Mouse (Mus musculus): Measurements from ENCODE around the gene Ier5l.

The Ier5l gene

DNA sequence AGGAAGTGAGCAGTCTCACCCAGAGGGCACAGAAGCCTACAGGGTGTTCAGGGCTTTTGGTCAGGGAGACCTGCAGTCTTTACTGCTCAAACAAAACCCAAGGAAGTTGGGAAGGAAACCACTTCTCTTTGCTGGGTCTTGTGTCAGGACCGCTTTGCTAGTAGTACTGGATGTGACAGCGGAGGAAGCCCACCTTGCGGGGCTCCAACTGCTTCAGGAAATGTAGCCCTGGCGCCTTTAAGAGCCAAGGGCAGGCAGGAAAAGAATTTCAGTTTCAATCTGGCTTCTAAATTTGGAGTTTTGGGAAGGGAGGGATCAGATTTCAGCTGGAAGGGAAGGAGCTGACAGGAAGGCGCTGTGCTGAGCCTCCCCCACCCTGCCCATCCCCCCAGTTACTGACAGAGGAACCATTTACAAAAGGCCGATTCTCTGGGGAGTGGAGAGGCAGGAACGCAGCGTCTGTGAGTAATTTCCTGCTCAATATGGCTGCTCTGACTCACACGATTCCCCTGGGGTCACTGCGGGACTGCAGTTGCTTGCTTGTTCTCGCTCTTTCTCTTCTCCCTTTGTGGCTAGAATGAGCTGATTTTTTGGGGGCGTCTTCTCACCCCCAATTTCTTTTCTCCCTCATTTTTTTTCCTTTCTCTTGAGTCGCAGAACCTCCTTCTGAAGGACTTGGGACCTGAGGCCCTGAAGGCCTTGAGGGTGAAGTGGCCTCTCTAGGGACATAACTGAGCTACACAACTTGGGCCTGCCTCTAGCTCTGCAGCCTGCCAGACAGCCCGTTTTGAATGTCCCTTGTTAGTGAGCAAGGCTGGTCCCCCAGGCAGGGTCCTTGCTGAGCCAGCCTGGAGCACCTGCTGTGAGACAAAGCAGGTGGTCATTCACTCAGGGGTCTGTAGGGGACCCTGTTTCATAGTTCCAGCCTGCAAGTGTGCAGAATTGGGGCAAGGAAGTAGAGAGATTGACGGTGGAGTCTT is 32.2 kb downstream of the Ier5l start:
- in situ Hi-C loops (cut with MseI, MboI) = no loop called here

DNA sequence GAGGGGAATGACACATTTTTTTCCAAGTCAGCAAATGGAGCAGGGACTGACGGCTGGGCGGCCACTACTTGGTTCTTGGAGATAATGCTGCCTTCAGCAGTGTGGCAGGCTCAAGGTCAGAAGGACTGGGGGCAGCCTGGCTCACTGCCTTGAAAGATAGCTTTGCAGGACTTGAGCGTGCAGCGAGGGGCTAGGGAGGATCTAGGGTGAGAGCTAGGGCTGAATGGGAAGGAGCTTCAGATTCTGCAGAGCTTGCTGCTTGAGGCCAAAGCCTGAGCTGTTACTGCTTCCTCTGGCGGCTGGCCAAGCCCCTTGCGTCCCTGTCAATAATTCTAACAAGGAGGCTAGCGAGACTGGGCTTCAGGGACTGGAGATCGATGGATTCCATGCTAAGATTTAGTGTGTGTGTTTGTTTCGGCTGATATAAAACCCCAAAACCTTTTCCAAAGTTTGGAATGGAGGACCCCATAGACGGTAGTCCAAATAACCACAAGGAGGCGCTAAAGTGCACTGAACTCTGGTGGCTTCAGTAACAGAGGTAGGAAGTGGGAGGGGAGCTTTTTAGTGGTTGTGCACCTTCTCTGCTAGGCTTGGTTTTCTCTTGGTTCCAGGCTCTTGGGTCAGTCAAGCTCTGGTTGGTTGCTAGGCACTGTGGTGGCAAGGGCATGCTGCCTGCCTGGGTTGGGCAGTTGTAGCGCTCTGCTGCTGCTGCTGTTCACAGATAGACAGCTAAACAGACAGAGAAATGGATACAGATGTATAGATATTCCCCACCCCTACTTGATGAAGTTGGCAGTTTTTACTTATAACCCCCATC is 33.1 kb downstream of the Ier5l start:
- in situ Hi-C loops (cut with MseI, MboI) = no loop called here

DNA sequence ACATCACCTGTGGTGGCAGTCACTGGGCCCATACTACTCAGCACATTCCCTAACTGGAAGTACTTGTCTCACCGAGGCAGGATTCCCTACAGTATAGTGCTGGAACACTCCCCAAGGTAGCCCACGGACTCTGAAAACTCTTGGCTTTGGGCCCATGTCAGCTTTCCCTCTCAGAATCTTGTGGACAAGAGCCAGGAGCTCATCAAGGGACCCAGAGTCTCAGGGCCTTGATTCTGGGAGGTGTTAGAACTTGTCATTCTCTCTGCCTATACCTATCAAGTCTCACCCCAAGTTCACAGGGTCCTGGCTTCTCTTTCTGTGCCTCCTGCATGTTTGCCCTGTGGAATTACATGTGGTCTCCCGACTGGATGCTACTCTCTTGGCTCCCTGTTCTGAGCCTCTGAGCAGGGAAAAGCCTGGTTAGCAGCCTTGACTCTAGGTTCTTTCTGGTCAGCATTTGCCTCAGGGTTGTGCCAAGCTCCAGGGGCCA is 33.8 kb downstream of the Ier5l start:
- in situ Hi-C loops (cut with MseI, MboI) = no loop called here

DNA sequence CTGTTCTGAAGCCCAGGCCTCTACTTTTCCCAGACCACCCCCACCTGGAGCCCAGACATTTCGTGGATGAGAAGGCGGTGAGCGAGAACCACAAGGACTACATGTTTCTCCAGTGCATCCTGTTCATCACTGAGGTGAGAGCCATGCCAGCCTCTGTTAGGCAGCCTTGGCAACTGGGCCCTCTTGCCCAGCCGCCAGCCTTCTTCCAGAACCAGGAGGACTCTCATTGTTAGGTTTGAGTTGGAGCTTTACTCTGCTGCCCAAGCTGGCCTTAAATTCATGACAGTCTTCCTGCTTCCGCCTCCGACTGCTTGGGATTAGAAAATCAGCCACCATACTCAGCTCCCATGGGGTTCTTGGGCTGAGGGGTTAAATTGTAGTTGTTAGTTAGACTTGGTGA is 34.4 kb downstream of the Ier5l start:
- in situ Hi-C loops (cut with MseI, MboI) = no loop called here

DNA sequence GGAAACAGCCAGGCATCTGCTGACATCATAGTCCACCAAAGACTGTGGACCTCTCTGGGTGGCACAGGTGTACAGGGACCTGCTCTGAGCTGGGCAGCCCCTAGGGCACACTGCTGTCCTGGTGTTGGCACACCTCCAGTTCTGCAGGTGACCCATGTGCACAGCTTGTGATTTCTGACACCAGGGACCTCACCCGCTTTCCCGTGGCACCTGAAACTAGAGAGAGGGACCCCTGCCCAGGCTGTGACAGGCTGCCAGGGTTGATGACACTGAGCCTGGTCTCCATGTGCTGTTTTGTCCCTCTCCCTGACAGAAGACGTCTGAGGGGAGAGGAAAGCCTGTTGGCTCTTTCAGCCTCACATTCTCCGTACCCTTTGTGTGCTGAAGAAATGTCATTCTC is 36.2 kb downstream of the Ier5l start:
- in situ Hi-C loops (cut with MseI, MboI) = no loop called here

DNA sequence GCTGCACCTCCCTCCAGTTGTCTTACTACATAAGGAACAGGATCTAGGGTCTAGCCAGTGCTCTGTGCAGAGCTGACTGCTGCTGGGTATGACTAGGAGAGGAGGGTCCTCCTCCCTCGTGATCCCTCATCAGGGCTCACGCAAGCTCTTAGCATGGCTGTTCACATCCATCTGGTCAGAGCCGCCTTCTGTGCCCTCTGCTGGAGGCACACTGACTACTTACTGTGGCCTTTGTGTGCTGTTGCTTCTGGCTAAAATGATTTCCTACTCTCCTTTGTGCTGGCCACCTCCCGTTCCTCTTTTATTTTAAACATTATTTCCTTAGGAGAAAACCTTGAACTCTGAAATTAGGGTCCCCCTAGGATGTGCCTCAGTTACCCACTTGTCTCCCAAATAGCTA is 37.2 kb downstream of the Ier5l start:
- in situ Hi-C loops (cut with MseI, MboI) = no loop called here

DNA sequence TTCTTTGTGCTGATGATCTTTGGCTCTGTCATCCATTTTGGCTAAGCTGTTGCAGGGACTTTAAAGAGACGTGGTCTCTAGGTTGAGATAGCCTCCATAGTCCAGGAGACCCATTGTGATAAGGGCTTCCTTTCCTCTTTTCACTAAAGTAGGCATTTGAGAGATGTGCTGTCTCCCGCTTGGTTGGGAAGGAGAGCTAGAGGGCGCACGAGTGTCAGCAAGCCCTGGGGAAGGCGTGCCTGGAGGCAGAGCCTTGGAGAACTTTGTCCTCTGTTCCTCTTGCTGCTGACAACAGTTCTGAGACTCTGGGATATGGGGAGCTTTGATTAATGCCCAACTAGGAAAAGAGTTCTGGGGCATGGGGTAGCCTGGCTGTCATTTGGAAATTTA is 37.9 kb downstream of the Ier5l start:
- in situ Hi-C loops (cut with MseI, MboI) = no loop called here

DNA sequence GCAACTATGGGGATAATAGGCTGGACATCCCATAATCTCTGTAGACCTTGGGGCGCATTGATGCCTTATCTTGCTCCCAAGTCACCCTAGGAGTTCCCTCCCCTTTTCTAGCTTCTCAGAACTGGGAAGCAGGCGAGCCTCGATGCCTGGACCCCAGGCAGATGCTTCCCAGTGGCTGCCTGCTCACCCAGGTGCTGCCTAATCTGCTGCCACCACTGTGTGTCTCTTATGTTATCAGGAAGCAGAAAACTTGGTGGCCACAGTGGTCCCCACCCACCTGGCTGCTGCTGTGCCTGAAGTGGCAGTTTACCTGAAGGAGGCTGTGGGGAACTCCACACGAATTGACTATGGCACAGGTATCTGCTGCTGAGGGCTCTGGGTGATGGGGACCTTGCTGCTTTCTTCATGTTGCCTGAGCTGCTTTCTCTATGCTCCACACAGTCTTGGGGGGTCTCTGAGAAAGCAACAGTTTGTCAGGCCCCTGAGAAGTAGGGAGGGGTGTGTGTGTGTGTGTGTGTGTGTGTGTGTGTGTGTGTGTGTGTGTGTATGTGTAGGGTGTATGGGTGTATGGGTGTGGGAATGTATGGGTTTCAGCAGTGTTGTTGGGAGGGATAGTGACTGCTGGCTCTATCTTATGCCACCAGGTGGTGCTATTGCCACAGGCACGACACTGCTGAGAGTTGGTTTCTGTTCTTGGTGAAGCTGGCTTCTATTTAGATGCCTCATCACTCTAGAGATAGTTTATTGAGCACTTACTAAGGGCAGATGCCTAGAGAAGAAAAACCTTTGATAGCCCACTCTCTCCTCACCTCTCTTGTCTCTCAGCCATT is 38.5 kb downstream of the Ier5l start:
- in situ Hi-C loops (cut with MseI, MboI) = no loop called here

DNA sequence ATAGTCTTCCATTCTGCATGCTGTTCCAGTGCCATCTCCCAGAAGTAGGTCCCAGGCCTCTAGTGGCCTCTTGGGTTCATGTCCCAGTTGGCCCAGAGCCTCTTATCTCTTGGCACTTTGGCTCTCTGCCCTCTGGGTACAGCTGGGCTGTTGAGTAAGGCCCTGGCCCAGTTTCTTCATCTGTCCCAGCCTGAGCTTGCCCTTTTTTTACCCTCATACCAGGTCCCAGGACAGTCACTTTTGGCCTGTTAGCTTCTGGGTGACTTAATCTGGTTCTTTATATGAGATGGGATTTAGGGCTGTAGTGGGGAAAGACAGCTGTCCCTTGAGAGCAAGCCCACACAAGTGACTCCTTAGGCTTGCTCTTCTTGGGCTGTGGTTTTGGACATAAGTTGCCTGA is 44.9 kb downstream of the Ier5l start:
- in situ Hi-C loops (cut with MseI, MboI) = no loop called here
